Mouse (Mus musculus) liver, postnatal 0 days (tissue): ENCODE results near the gene 2310034G01Rik.

Experiments
- CTCF ChIP-seq: sonication (generic); IDR thresholded peaks from 2 replicates; pipeline ENCODE4 v1.5.1; 2016; ENCODE audit warnings: antibody characterized with exemption, low read depth
- EP300 ChIP-seq: IDR thresholded peaks from 2 replicates; pipeline ENCODE4 v1.6.1; 2016; ENCODE audit warnings: antibody characterized with exemption, low read depth, mild to moderate bottlenecking

DNA sequence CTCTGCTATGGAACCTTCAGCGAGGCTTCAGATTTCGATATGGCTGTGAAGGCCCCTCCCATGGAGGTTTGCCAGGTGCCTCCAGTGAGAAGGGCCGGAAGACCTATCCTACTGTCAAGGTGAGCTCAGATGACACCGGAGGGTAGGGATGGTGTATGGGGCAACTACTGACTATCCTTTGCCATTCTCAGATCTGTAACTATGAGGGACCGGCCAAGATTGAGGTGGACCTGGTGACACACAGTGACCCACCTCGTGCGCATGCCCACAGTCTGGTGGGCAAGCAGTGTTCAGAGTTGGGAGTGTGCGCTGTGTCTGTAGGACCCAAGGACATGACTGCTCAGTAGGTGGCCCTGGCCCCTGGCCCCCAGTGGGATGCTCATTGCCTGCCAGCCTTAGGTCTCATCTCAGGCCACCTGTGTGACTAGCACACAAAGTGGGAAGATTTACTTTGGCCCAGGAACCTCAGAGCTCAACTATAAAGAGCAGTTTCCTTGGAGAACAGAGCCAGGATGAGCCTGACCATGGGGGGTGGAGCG lies 43.3 kb downstream of the 2310034G01Rik start:
- TF ChIP-seq CTCF (no peak), EP300 (no peak)
